Mouse (Mus musculus) right cerebral cortex, postnatal 14 days (tissue): ENCODE data around the gene Vamp5.

Experiments used
- DNase-seq: peaks from one replicate; pipeline ENCODE4 v3.0.0; 2022

Gene Vamp5

DNA sequence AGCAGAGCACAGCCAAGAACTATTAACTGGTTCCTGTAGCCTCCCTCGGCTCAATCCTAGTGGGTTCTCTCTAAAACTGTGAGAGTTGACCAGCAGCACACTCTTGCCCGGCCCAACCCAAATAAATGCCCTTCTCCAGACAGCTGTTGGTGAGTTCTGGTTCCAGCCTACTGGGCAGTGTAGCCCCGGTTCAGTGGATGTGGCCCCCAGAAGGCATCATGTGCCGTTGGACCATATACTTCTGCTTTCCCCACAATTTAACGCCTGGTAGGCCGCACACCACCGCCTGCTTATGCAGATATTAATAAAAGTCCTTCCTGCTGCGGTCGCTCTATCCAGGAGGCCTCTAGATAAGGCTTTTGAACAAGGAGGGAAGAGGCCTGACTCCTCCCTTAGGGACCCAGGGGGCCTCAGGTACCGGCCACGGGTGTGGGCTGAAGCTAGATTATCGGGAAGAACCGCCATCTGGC is 9.2 kb upstream of the Vamp5 start:
- DNase-seq = no peak

DNA sequence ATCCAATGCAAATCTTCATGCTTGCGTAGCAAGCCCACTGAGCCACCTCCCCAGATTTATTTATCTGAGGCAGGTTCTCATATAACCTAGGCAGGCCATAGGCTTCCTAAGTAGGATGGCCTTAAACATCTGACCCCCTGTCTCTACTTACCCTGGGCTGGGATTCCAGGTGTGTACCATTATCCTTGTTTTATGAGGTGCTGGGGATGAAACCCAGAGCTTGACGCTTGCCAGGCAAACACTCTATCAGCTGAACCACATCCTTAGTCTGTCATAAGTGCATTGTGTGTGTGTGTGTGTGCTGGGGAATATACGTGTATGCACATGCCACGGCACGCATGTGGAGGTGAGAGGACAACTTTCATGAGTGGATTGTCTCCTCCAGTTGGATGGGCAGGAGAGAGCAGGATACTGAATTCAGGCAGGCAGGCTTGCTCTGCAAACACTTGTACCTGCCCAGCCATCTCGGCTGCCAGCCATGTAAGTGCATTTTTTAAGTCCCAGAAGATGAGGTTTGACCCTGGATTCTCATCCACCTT is 8.6 kb upstream of the Vamp5 start:
- no peak for DNase-seq

DNA sequence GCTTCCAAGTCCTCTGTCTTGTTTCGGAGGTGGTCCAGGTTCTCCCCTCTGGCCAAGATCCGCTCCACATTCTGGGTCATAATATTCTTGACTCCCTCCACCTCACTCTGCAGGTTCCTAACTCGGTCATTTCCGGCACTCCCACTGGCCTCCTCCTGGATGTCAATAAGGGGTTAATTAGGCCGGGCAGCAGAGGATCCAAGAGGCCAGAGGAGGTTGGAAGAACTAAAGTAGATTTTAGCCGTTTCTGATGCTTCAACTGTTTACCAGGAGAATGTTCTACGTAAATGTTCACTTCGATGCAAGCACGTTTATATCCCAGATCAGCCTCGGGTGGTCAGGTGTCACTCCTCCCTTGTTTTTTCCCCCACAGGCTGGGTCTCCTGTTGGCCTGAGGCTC is 8.0 kb upstream of the Vamp5 start:
- no peak for DNase-seq

DNA sequence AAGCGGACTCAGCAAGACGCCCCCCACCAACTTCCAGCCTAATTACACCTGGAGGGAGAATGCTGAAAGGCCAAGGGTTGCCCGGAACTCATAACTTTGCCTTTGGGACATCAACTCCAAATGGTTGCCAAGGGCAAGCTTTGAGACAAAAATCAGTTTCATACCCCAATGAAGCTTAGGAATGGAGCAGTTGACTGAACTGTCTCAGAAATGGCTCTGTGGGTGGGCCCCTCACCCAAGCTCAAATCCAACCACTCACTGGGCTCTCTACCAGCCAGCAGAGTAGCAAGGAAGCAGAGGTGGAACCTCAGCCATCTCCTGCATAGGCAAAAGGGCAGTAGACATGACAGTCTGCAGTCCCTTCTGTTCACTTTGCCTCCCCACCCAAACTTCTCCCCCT is 7.5 kb upstream of the Vamp5 start:
- no peak for DNase-seq

DNA sequence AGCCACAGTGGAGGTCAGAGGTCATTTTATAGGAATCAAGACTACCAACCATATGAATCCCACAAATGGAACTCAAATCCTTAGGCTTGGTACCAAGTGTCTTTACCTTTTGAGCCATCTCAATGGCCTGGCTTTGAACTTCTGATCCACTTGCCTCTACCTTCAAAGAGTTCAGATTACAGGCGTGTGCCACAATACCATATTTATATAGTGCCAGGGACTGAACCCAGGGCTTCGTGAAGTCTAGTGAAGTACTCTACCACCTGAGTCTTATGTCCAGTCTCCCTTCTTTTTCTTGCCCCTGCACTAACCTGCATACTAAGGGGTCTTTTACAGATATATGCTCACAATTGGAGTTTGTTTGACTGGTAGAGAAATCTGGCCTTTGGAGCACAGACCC is 6.3 kb upstream of the Vamp5 start:
- DNase-seq = no peak

DNA sequence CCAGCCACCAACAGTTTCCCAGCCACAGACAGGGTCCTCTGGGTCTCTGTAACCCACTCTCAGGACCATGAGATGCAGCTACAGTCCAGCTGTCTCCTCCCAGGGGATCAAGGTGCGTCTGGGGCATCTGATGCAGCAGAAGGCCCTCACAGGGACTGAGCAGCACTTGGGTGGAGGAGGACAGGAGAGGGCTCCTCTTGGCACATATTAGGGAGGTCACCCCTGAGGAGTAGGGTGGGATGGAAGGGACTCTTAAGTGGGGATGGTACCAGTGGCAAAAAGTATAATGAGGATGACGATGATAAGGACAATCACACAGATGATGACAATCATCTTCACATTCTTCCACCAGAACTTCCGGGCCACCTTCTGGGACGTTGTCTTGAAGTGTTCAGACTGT is 5.0 kb upstream of the Vamp5 start:
- DNase-seq = no peak

DNA sequence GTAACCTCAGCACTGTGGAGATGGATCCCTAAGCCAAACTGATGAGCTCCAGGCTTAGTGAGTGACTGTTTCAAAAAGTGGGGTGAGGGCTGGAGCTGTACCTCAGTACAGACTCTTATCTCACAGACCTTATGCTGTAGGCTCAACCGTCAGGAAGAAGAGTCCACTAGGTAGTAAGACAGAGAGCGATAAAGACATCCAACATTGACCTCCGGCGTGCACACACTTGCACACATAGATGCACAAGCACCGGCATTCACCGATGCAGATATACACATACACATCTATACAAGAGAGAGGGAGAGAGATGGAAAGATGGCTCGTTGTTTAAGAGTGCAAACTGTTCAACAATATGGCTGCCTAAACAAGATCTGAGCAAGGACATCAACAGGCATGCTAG is 3.7 kb upstream of the Vamp5 start:
- no peak for DNase-seq

DNA sequence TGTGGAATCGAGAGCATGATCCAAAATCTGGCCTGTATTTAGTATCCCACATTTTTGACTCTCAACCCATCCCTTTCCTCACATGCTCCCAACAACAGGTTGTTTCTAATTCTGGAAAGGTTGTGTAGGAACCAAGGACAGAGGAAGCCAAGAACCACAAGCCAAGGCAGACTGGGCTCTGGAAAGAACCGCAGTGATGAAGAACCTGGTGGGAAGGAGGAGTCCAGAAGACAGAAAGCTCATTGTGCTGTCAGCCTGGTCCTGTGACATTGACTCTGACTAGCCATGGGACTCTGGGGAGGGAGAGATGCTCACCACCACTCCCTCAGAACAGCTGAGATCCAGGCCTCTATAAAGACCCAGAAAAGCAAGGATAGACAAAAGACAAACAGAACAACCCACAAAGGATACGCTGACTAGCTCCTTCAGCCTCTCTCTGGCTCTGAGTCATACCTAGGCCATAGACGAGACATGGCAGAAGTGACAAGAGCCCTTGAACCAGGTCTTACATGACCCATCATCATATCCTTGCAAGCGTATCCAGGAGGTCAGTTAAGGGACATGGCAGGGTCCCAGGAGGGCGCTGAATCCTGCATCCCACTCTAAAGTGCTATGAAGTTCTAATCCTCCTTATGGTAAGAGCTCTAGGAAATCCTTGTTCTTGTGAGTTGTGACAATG is 3.0 kb upstream of the Vamp5 start:
- DNase-seq = no peak

DNA sequence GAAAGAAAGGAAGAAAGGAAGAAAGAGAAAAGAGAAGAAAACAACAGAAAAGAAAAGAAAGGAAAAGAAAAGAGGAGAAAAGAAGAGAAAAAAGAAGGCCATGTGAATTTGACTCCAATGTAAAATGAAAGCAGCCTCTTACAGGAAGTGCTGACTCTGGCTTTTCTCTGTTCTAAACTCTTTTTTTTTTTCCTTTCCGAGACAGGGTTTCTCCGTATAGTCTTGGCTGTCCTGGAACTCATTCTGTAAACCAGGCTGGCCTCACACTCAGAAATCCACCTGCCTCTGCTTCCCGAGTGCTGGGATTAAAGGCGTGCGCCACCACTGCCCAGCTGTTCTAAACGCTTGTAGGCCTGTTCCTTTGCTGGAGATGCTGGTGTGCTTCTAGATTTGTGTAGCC is 2.2 kb upstream of the Vamp5 start:
- no peak for DNase-seq

DNA sequence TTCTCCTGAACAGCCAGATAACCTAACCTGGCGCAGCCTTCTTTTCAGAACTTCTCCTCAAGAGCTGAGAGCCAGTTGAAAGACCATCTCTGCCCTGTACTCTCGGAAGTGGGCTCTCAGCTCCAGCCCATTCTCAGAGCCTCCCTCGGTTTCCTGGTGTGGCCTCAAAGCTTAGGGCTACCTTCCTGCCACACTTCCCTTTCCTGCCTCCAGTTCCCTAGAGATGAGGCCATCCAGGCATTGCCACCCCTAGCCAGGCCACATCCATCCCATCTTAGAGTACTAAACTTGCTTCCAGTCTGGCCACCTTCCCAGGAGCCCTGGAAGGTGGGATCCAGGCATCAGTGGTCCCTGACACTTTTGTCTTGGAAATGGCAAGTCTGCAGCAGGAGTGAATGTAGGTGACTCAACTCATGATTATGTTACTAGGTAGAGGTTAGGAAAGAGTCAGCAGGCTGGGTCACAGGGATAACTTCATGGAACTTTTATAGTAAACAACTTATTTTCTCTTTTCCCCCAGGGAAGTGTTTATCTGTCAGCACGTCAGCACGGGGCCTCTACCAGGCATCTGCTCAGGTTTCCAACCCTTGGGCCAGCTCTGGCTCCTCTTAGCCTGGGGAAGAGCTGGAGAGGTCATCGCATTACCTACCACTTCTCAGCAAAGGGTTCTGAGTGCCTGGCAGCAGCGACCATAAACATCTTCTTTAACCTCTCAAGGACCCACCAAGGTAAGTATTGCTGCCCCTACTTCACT is 714 bp downstream of the Vamp5 start:
- DNase-seq = no peak

DNA sequence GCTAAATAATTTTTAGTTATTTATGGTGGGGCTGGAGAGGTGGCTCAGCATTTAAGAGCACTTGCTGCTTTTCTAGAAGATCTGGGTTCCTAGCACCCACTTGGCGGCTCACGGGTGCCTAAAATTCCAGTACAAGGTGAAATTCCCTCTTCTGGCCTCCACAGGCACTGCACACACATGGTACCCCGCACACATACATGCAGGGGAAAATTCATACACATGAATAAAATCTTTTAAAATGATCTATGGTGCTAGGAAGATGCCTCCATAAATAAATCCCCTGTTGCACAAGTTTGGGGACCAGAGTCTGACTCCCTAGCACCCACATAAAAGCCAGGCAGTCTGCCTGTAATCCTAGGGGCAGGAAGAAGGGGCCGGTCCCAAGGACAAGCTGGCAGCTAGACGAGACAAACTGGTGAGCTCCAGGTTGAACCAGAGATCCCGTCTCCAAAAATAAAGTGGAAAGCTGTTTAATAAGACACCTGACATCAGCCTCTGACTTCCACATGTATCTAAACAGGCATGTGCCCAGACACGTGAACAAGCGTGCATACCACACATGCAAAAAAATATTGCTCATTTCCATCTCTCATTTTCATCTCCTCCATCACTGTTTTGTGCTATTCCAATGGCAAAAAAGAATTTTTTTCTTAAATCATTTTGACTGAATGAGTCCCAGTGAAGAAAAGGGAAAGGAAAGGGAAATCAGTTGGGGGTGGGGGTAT is 1.6 kb downstream of the Vamp5 start:
- no peak for DNase-seq

DNA sequence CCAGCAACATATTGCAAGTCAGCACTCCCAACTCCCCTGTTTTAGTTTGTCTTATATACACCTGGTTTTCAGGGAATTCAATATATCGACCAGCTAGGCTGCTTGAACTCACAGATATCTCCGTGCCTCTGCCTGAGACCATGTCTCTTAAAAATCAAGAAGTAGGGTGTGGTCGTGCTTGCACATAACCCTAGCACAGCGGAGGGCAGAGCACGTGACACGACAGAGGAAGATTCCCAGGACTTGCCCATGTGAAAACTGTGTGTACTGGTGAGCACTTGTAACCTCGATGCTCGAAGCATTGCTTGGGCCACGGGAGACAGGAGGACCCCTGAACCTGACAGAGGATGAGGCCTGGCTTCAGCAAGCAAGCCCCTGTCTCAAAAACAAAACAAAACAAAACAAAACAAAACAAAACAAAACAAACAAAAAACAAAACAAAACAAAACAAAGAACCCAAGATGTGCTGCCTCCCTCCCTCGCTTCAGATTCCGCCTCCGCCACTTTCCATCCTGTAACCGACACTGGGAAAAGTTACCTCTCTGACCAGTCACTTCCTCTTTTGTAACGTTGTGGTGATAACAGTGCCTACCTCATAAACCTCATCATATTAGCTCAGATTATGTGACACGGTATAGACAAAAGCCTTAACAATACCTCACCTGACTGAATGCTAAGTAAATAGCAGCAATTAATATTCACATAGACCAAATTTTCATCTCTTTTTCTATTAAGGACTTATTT is 5.3 kb downstream of the Vamp5 start:
- DNase-seq = no peak

DNA sequence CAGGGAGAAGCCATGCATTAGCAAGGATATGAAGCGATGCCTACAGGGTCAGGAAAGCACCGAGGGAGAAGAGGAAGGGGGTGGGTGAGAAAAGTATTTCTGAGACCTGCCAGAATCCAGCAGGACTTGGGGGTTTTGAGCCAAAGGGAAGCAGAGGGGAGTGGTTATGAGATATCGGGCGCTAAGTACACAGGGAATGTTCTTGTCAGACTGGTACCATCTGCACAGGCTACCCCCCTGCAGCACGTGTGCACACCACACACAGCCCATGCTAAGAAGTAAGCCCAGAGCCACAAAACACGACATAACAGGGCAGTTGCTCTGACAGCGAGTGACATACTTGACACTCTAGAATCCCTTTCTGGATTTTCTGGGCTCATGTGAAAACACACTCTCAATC is 6.1 kb downstream of the Vamp5 start:
- no peak for DNase-seq

DNA sequence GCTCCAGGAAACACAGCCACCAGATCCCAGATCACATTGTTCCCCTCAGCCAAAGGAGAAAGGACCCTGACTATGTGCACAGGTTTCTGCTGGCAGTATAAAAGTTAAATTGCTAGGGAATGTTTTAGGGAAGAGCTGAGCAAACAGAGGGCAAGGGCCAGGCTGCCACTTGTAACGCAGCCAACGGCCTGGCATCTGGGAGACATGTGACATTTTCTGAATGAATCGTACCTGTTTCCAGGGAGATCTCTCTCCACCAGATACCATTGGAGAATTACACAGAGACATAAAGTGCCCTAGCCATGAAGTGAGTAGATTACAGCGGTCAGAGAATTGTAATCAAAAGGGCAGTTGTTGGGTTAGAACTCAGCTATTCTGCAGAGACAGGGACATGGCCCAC is 7.1 kb downstream of the Vamp5 start:
- no peak for DNase-seq

DNA sequence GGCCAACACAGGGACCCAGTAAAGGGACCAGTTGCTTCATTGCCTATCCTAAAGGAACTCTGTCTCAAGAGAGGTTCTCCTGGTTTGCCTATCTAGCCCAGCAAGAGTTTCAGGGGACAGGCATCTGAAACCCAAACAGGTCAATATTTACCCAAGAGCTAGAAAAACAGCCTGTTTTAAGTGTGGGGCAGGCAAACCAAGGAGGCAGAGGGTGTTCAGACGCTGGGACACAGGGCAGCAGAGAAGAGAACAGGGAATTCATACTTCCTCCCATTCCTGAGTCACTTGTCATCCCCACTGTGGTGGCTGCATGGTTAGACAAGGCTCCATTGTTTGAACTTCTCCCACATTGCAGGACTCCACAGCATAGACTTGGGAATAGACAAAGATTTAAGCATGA is 8.7 kb downstream of the Vamp5 start:
- no peak for DNase-seq

DNA sequence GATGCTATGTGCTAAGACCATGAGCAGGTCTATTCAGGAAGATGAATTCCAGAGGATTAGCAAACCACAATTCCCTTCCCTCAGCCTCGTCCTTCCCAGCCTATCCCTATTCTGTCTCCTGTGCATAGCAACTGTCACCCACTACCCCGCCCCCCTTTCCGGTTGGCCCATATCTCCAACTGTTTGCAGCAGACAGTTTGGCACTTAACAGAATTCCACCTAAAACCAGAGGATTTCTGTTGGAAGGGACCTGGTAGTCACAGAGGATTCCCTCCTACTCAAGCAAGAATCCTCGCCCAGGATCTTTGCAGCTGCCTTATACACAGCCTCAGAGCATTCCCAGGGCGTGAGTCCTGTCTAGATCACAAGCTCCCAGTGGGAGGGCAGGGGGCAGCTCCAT is 9.1 kb downstream of the Vamp5 start:
- DNase-seq = peak; percentile 59

DNA sequence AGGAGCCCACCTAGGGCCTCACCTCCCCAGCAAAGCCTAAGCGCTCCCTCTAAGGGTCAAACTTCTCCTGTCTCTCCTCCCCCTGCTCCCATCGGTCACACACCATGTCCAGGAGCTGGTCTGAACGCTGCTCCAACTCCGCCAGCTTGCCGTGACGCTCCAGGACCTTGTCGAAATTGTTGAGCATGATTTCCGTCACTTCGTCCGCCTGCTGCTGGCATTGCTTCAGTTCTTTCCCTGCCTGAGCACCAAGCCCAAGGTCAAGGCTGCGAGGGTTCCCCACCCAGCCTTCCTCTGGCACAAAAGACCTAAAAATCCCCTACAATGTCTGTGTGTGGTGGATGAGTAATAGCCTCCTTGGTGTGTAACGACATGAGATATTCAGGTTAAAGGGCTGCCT is 10.2 kb downstream of the Vamp5 start:
- DNase-seq = no peak

DNA sequence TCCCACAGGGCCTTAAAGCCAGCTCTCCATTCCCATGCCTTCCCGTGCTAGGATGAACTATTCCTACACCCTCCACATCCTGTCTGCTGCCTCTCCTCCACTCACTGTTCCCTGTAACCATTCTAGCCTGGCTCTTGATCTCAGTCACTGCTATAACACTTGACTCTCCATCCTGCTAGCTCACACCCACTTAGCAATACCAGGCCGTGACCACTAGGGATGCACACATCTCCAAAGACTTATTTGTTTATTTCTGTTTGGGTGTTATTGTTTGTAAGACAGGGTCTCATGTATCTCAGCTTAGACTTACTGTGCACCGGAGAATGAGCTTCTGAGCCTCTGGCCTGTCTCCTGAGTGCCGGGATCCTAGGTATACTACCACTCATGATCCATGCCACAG is 10.7 kb downstream of the Vamp5 start:
- no peak for DNase-seq

DNA sequence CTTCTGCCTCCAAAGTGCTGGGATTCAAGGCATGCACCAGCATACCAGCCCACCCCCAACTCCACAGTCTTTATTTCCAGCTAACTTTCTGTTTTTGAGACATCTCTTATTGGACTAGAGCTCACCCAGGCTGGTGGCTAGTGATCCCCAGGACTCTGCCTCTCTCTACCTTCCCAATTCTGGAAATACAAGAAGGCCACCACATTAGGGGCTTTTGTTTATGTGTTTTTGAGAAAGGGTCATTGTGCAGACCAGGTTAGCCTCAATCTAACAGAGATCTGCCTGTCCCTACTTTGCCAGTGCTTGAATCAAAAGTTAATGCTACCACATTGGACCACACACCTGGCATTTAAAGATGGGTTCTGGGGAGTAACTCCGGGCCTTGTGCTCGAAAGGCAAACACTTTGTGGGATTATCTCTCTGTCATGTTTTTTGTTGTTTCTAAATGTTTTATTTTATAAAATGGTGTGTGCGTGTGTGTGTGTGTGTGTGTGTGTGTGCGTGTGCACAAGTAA is 12.8 kb downstream of the Vamp5 start:
- no peak for DNase-seq

DNA sequence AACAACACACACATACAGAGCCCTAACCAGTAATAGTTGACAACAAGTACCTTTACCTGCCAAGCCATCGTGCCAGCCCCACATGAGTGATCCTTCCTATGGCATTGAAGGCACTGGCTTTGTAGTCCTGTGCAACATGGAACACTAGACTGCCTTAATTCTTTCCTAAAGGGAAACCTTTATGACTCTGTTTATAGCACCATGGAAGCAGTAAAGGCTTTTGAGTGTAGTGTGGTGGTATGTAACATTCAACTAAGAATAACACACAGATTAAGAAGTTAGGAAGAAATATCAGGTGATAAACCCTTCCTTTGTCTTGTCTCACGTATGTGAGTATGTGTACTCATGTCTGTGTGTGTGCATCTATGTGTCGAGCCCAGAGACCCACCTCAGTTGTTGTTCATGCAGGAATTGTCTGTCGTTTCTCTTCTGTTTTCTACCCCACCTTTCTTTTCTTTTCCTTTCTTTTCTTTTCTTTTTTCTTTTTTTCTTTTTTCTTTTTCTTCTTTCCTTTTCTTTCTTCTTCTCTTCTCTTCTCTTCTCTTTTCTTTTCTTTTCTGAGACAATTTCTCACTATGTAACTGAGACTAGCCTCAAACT is 13.3 kb downstream of the Vamp5 start, which contains the start of gene Rnf181:
Gene Rnf181, minus strand, starts transcription at position 113 of the 600 bp plus-strand sequence.
- no peak for DNase-seq

DNA sequence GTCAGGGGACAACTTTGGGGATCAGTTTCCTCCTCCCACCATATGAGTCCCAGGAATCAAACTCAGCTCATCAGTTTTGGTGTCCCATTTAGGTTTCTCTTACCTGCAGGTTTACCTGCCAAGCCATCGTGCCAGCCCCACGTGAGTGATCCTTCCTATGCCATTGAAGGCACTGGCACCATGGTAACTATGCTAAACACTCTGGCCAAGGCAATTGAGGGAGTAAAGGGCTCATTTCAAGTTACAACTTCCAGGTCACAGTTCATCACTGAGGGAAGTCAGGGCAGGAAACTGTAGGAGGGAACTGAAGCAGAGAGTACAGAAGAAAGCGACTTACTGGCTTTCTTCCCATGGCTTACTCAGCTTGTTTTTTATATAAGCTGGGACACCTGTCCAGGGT is 14.0 kb downstream of the Vamp5 start:
- no peak for DNase-seq

DNA sequence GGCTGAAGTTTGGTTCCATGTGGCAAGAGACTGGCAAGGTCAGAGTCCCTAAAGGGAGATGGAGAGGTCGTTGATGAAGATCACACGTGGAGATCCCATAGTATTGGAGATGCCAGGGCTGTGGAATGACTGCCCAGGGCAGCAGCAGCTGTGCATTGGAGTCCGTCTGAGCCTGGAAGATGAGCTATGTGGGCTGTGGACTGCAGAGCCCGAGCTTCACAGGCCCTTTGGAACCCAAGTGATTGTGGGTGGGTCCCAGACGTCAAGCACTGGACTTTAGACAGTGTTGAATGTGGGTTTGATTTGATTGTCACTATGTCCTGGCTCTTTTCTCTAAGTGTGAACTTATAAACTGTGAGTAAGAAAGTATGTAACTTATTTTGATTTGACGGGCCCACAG is 15.3 kb downstream of the Vamp5 start:
- no peak for DNase-seq
